Mouse (Mus musculus) bone marrow macrophage, adult 2 months (primary cell): Measurements from ENCODE around the gene Tcp1.

Experiments
- CTCF ChIP-seq: IDR thresholded peaks from 2 replicates; pipeline ENCODE4 v1.5.1; 2012; ENCODE audit warnings: low read depth, mild to moderate bottlenecking, low read length, moderate library complexity
- POLR2A ChIP-seq: IDR thresholded peaks from 2 replicates; pipeline ENCODE4 v1.6.1; 2012; ENCODE audit warnings: mild to moderate bottlenecking, low read depth, low read length, borderline replicate concordance

DNA sequence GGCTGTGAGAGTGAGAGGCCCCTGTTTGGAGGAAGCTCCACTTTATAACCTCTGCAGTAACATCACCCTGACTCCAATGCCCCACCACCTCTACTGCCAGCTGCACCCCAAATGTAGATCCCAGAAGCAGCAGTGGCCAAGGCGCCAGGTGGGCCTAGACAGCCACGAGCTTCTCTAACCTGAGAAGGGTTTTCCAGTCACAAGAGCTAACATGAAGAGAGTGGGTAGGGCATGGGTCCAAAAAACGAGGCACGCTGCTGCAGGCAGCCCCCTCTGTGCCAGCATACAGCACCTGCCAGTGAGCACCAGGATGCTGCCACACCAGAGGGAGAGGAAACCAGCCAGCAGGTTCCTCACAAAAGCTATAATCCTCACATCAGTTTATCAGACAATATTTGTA is 24.4 kb upstream of the Tcp1 start:
- TF ChIP-seq POLR2A (no peak), CTCF (no peak)
